Mouse (Mus musculus) G1E (cell line): ENCODE results near the gene Zfp750. TPM values are rescaled to one million over a fixed set of nuclear protein-coding genes. Genes with fewer than 3 reads are reported as not detected.

Source experiments
- ATAC-seq: 2 replicates; pipeline ENCODE4 v1.8.0; 2016; ENCODE audit warnings: mild to moderate bottlenecking; ENCODE audit not compliant: insufficient number of reproducible peaks, poor library complexity, low FRiP score, severe bottlenecking; ENCODE audit errors: extremely low read depth
- DNase-seq: peaks from one replicate; pipeline ENCODE4 v3.0.0; 2012; ENCODE audit warnings: low spot score
- H3K27me3 ChIP-seq: 2 replicates; pipeline ENCODE4 v1.6.1; 2012; ENCODE audit warnings: mild to moderate bottlenecking, low read length, inconsistent platforms; ENCODE audit not compliant: insufficient read depth
- H3K36me3 ChIP-seq: replicated peaks from 2 replicates; pipeline ENCODE3; 2012; ENCODE audit warnings: mild to moderate bottlenecking, inconsistent platforms
- H3K4me1 ChIP-seq: 2 replicates; pipeline ENCODE4 v1.6.1; 2012; ENCODE audit warnings: low read depth, low read length, inconsistent platforms, mixed read lengths; ENCODE audit not compliant: insufficient read depth
- H3K4me3 ChIP-seq: 2 replicates; pipeline ENCODE4 v1.5.1; 2012; ENCODE audit warnings: low read depth, mild to moderate bottlenecking, inconsistent platforms, low read length, moderate library complexity, mixed read lengths
- H3K9me3 ChIP-seq: replicated peaks from 2 replicates; pipeline ENCODE4 v1.6.1; 2012; ENCODE audit warnings: inconsistent platforms
- CTCF ChIP-seq: IDR thresholded peaks from 2 replicates; pipeline ENCODE4 v1.5.1; 2012; ENCODE audit warnings: low read depth, low read length, inconsistent platforms, mixed read lengths
- GATA1 ChIP-seq: IDR thresholded peaks from 2 replicates; pipeline ENCODE4 v1.6.1; 2012; ENCODE audit warnings: borderline replicate concordance, low read length, inconsistent platforms, mixed read lengths
- GATA2 ChIP-seq: IDR thresholded peaks from 2 replicates; pipeline ENCODE4 v1.6.1; 2012; ENCODE audit warnings: low read depth, low read length, inconsistent platforms, borderline replicate concordance
- POLR2AphosphoS5 ChIP-seq: IDR thresholded peaks from 2 replicates; pipeline ENCODE4 v1.6.1; 2012; ENCODE audit warnings: low read depth, low read length, inconsistent platforms; ENCODE audit not compliant: insufficient replicate concordance
- TAL1 ChIP-seq: conservative IDR thresholded peaks from 2 replicates; pipeline ENCODE4 v1.6.1; 2012; ENCODE audit warnings: low read depth, low read length, inconsistent platforms, mixed read lengths
- polyA plus RNA-seq: library from polyadenylated mRNA; stranded (reverse); fragments of >175 nt; gene quantifications from 2 replicates; pipeline ENCODE4 v1.2.3, GENCODE M21; 2012
- total RNA-seq, 2 experiments: library from RNA; stranded (forward) in 1 of 2; stranded (reverse) in 1 of 2; fragments of 200-1000 nt in 1 of 2; fragments of >200 nt in 1 of 2; fragmentation: Nextera tagmentation in 1 of 2; gene quantifications; 2 replicates each; pipeline ENCODE4 v1.2.3; 2014 to 2017

Zfp750 gene
- total and polyA plus RNA-seq, 3 experiments, result 0.03 to 0.05 TPM; not detected in 1

GRCm38 (mm10) chr11:121485882-121486281 lies 33.3 kb downstream of the Zfp750 start:
- H3K4me3 ChIP-seq, result no peak overlapping the region
- ATAC-seq, result no peak
- DNase-seq, result no peak
- no peaks in the 10 kb centered on the region for H3K9me3 ChIP-seq
- peaks cover 78% of the 10 kb centered on the region for H3K36me3 ChIP-seq
- no peaks in the 10 kb centered on the region for H3K27me3 ChIP-seq
- TF ChIP-seq POLR2AphosphoS5 (no peak), GATA1 (no peak), GATA2 (no peak), CTCF (no peak), TAL1 (no peak)
- 0 out of 2 replicates have a peak, but pooled peaks cover 4% of the 10 kb centered on the region for H3K4me1 ChIP-seq

- TF ChIP-seq GATA1, result no peak
- no peak for TF ChIP-seq POLR2AphosphoS5
- TF ChIP-seq GATA2, result no peak
- TF ChIP-seq CTCF, result no peak
- TF ChIP-seq TAL1, result no peak
- no peaks in the 10 kb centered on the region for H3K27me3 ChIP-seq
- peaks cover 7% of the 10 kb centered on the region; the same call in 1 of the 2 replicates for H3K4me1 ChIP-seq
- H3K9me3 ChIP-seq, result no peaks in the 10 kb centered on the region
- no peak overlapping the region for H3K4me3 ChIP-seq
- DNase-seq (no peak), ATAC-seq (no peak)
- peaks cover 89% of the 10 kb centered on the region for H3K36me3 ChIP-seq
Measured at GRCm38 (mm10) chr11:121481129-121481528, 38.0 kb downstream of the Zfp750 start.

- TF ChIP-seq GATA2 (no peak), POLR2AphosphoS5 (no peak), CTCF (no peak), TAL1 (no peak), GATA1 (no peak)
- Histone ChIP-seq H3K9me3 (no peaks in the 10 kb centered on the region), H3K36me3 (peaks cover 93% of the 10 kb centered on the region), H3K27me3 (no peaks in the 10 kb centered on the region), H3K4me3 (no peak overlapping the region), H3K4me1 (peaks cover 6% of the 10 kb centered on the region)
- DNase-seq (no peak), ATAC-seq (no peak)
Measured at GRCm38 (mm10) chr11:121479476-121480203, 39.5 kb downstream of the Zfp750 start.

- peak; percentile 87 for TF ChIP-seq CTCF
- no peak for TF ChIP-seq GATA1
- no peak for TF ChIP-seq GATA2
- no peak for TF ChIP-seq POLR2AphosphoS5
- TF ChIP-seq TAL1, result no peak
- no peaks in the 10 kb centered on the region for H3K9me3 ChIP-seq
Measured at GRCm38 (mm10) chr11:121475699-121476415, 43.3 kb downstream of the Zfp750 start.

GRCm38 (mm10) chr11:121474831-121475230 lies 44.3 kb downstream of the Zfp750 start:
- Histone ChIP-seq H3K4me3 (no peak overlapping the region), H3K36me3 (peaks cover 86% of the 10 kb centered on the region), H3K27me3 (no peaks in the 10 kb centered on the region), H3K4me1 (peaks cover 6% of the 10 kb centered on the region), H3K9me3 (no peaks in the 10 kb centered on the region)
- DNase-seq (no peak), ATAC-seq (no peak)
- TF ChIP-seq TAL1 (no peak), CTCF (no peak), POLR2AphosphoS5 (no peak), GATA2 (no peak), GATA1 (no peak)

More at GRCm38 (mm10) chr11:121475699-121476415, 43.3 kb downstream of the Zfp750 start:
- no peaks in the 10 kb centered on the region for H3K27me3 ChIP-seq
- ATAC-seq (0 out of 2 replicates have a peak, but pooled peaks have one; percentile 15), DNase-seq (peak; percentile 51)
- peaks cover 84% of the 10 kb centered on the region for H3K36me3 ChIP-seq
- H3K4me1 ChIP-seq, result peaks cover 6% of the 10 kb centered on the region
- H3K4me3 ChIP-seq, result no peak overlapping the region

GRCm38 (mm10) chr11:121467408-121467807 lies 51.7 kb downstream of the Zfp750 start:
- ATAC-seq (no peak), DNase-seq (no peak)
- Histone ChIP-seq H3K9me3 (no peaks in the 10 kb centered on the region), H3K27me3 (no peaks in the 10 kb centered on the region), H3K36me3 (peaks cover 75% of the 10 kb centered on the region), H3K4me1 (no peaks in the 10 kb centered on the region), H3K4me3 (no peak overlapping the region)
- no peak for TF ChIP-seq CTCF
- no peak for TF ChIP-seq GATA1
- no peak for TF ChIP-seq POLR2AphosphoS5
- no peak for TF ChIP-seq TAL1
- no peak for TF ChIP-seq GATA2

Other genes starting within 250 kb of the Zfp750 start
- gene Wdr45b, start 164.9 kb downstream of the Zfp750 start, total RNA-seq (2014; fragmentation: Nextera tagmentation), result 46.7 and 67.2 TPM in 2 replicates
- gene Wdr45b, start 164.9 kb downstream of the Zfp750 start, total RNA-seq (2017), result 36.9 and 42.0 TPM in 2 replicates
- gene Wdr45b, start 164.9 kb downstream of the Zfp750 start, polyA plus RNA-seq, result 12.9 and 19.7 TPM in 2 replicates
- gene Rab40b, start 131.1 kb downstream of the Zfp750 start, total RNA-seq (2014; fragmentation: Nextera tagmentation), result not detected in 2 replicates
- 0.46 TPM in 1 of 2 replicates, not detected in the other for gene Rab40b, start 131.1 kb downstream of the Zfp750 start, total RNA-seq (2017)
- gene Rab40b, start 131.1 kb downstream of the Zfp750 start, polyA plus RNA-seq, result not detected in 2 replicates
- 15.4 and 21.1 TPM in 2 replicates for gene Fn3krp, start 97.9 kb downstream of the Zfp750 start, total RNA-seq (2014; fragmentation: Nextera tagmentation)
- 11.6 and 12.1 TPM in 2 replicates for gene Fn3krp, start 97.9 kb downstream of the Zfp750 start, total RNA-seq (2017)
- 2.5 and 3.1 TPM in 2 replicates for gene Fn3krp, start 97.9 kb downstream of the Zfp750 start, polyA plus RNA-seq
- gene Fn3k, start 84.4 kb downstream of the Zfp750 start, total RNA-seq (2014; fragmentation: Nextera tagmentation), result 1.0 and 65.8 TPM in 2 replicates
- gene Fn3k, start 84.4 kb downstream of the Zfp750 start, total RNA-seq (2017), result 2.3 and 3.0 TPM in 2 replicates
- gene Fn3k, start 84.4 kb downstream of the Zfp750 start, polyA plus RNA-seq, result 0.04 and 0.15 TPM in 2 replicates
- gene Tbcd, start 67.4 kb downstream of the Zfp750 start, total RNA-seq (2014; fragmentation: Nextera tagmentation), result 35.7 and 40.0 TPM in 2 replicates
- gene Tbcd, start 67.4 kb downstream of the Zfp750 start, total RNA-seq (2017), result 47.6 and 53.7 TPM in 2 replicates
- gene Tbcd, start 67.4 kb downstream of the Zfp750 start, polyA plus RNA-seq, result 5.4 and 5.8 TPM in 2 replicates
- gene B3gntl1, start 153.8 kb upstream of the Zfp750 start, total RNA-seq (2014; fragmentation: Nextera tagmentation), result 4.2 and 4.9 TPM in 2 replicates
- 7.4 and 8.0 TPM in 2 replicates for gene B3gntl1, start 153.8 kb upstream of the Zfp750 start, total RNA-seq (2017)
- gene B3gntl1, start 153.8 kb upstream of the Zfp750 start, polyA plus RNA-seq, result 1.6 and 2.2 TPM in 2 replicates
- gene Metrnl, start 182.2 kb upstream of the Zfp750 start, total RNA-seq (2014; fragmentation: Nextera tagmentation), result not detected in 2 replicates
- gene Metrnl, start 182.2 kb upstream of the Zfp750 start, total RNA-seq (2017), result not detected in 2 replicates
- gene Metrnl, start 182.2 kb upstream of the Zfp750 start, polyA plus RNA-seq, result not detected in 2 replicates